Mouse (Mus musculus) ovary, postnatal 10 days (tissue): Measurements from ENCODE around the gene Frmd5.

Experiments
- DNase-seq: peaks from one replicate; pipeline ENCODE4 v3.0.0; 2022; ENCODE audit warnings: low spot score

Frmd5 gene

GRCm38 (mm10) chr2:121682361-121682760, 124.5 kb downstream of the Frmd5 start:
- DNase-seq = no peak

- DNase-seq = no peak
Observed at GRCm38 (mm10) chr2:121679711-121680110, 127.2 kb downstream of the Frmd5 start.

- DNase-seq = no peak
Observed at GRCm38 (mm10) chr2:121677649-121677986, 129.3 kb downstream of the Frmd5 start.

DNA sequence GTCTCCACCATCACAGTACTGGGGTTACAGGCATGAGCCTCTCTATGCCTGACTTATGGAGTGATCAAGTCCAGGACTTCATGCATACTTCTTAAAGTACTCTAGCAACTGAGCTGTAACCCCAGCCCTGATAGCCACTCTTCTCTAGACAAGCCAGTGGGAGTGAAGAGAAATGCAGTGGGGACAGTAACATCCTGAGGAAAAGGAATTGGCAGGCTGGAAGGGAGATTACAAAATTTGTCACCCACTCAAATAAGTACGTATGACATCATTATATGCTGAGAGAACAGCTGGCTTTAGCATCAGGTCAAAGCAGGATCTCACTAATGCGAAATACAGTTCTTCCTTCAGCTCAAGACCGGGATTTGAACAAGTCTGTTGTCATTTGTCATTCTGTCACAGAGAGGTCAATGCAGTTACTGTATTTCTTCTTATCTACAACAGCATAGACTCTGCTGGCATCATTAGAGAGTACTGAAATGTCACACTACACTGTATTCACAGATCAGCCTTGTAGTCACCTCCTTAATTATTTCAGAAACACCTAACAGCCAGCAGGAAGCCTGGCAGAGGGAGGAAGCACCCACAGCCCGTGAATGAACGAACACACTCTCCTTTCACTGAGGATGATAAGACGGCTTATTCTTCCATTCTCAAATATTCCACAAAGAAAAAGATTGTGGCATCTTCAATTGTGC, 129.8 kb downstream of the Frmd5 start:
- no peak for DNase-seq

GRCm38 (mm10) chr2:121675895-121676294, 131.0 kb downstream of the Frmd5 start:
- no peak for DNase-seq

DNA sequence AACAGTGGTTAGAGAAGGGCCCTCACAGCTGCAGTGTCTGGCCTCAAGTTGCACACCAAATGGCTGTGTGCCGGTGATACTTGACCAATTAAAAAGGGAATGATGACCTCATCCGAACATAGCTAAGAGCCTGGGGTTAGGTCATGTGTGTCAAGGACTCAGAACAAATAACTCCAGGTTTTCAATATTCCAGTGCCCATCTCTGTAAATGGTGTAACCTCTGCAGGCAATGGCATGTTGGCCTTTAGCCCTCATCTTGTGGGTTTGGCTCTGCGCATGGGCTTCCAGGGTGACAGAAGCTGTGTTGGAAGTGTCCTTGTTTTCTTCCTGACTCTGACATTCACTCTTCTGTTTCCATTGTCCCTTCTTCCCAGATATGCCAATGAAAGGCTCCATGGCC, 131.8 kb downstream of the Frmd5 start:
- DNase-seq = no peak

DNA sequence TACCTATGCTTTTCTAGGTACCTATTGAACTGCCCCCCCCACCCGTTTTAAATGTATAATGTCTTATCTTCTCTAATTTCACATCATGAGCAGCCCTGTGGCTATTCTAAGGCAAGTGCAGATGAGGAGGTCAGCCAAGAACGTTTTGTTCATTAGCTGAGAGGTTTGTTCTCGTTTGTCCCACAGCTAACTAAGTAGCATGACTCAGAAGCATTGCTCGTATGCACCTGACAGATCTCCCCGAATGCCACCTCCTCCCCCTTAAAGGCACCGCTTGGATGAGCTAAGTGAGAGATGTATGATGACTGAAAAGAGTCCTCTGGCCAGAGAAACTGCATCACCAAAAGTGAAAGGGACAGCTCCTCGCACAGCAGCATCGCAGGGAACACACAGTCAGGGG, 132.7 kb downstream of the Frmd5 start:
- no peak for DNase-seq

GRCm38 (mm10) chr2:121669846-121670245, 137.0 kb downstream of the Frmd5 start:
- no peak for DNase-seq

DNA sequence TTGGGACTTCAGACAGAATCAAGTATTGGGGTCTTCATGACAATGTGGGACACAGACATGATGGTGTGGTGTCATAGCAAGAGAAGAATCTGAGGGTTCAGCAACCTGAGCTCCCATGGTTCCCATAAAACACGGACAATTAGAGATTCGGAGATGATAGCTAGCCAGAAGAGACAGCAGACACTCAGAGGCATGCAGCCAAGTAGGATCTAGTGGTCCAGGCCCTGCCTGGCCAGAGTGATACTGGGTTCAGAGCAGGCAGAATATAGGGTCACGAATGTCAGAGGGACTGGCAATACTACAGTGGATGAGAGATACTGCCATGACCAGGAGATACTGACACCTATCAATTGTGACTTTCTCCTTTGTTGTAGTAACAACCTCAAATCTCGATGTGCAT, 138.6 kb downstream of the Frmd5 start:
- no peak for DNase-seq

GRCm38 (mm10) chr2:121661160-121661502, 145.8 kb downstream of the Frmd5 start:
- DNase-seq = no peak

- no peak for DNase-seq
Observed at GRCm38 (mm10) chr2:121660461-121661159, 146.3 kb downstream of the Frmd5 start.

DNA sequence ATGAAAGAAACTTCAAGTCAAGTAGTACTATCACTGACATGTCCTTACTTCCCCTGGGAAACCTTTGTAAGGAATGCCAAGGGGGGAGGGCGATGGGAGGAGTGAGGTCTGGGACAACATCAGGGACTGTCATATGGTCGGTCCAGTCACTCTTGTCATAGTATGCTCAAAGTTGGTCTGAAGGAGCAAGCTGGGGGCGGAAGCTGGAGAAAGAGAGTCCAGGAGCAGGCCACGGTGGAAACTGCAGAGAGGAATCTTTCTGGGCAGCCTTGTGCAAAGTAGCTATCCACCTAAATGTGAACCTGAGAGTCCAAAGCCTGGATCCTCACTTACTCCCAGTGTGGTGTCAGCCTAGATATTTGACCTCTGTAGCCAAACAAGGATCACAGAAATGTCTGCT, 147.5 kb downstream of the Frmd5 start:
- no peak for DNase-seq

- DNase-seq = no peak
Observed at GRCm38 (mm10) chr2:121658123-121658767, 148.6 kb downstream of the Frmd5 start.

- no peak for DNase-seq
Observed at GRCm38 (mm10) chr2:121655966-121656365, 150.9 kb downstream of the Frmd5 start.

GRCm38 (mm10) chr2:121655106-121655505, 151.8 kb downstream of the Frmd5 start:
- no peak for DNase-seq

- no peak for DNase-seq
Observed at GRCm38 (mm10) chr2:121646528-121646927, 160.4 kb downstream of the Frmd5 start.

DNA sequence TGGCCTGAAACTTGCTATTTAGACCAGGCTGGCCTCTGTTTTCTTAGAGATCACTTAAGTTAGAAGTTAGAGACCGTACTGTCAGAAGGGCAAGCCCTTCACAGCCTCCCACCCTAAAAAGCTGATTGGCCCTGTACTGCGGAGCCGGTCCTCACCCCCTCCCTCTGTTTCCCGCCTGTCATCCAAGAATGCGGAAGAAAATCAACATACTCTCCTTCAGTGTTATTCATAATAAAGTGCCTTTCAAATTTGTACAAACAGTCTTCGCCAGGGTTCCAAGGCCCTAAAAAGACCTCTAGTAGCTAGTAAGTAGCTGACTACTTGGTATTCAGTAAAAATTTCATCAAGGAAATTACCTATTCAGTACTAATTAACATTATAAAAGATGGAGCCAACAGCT, 164.0 kb downstream of the Frmd5 start:
- DNase-seq = no peak

DNA sequence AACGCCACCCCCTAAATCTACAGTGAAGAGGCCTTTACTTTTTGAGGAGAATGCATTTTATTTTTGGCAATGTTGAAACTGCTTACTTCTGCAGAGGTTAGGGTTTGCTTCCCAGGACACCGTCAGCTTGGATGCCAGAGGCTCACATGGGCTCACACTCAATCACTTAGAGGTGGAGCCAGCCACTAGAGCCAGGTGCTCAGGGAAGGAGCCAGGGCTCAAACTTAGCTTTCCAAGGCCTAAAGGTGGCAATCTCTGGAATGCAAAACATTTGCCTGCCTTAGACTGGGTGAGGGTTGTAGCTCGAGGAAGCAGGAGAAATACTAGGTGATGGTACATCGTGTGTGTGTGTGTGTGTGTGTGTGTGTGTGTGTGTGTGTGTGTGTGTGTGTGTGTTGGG, 174.8 kb downstream of the Frmd5 start:
- DNase-seq = no peak

GRCm38 (mm10) chr2:121630286-121630685, 176.6 kb downstream of the Frmd5 start:
- no peak for DNase-seq

DNA sequence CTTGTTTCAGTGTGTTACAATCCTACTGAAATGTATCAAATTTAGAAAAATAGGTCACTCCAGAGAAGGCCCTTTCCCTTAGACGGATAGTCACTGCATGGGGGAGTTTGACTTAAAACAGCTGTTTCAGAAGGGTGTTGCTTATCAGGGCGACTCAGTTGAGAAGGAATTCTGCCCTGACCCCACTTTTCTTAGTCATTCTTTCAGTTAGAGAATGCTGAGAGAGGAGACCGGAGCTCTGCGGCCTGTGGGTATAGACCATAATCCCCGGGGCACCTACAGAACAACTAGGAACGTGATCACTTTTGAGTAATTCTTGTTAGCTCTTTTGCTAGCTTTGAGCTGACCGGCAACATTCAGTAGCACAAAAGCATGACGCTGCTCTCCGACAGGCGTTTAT, 178.6 kb downstream of the Frmd5 start:
- no peak for DNase-seq

GRCm38 (mm10) chr2:121625901-121626300, 181.0 kb downstream of the Frmd5 start:
- no peak for DNase-seq

DNA sequence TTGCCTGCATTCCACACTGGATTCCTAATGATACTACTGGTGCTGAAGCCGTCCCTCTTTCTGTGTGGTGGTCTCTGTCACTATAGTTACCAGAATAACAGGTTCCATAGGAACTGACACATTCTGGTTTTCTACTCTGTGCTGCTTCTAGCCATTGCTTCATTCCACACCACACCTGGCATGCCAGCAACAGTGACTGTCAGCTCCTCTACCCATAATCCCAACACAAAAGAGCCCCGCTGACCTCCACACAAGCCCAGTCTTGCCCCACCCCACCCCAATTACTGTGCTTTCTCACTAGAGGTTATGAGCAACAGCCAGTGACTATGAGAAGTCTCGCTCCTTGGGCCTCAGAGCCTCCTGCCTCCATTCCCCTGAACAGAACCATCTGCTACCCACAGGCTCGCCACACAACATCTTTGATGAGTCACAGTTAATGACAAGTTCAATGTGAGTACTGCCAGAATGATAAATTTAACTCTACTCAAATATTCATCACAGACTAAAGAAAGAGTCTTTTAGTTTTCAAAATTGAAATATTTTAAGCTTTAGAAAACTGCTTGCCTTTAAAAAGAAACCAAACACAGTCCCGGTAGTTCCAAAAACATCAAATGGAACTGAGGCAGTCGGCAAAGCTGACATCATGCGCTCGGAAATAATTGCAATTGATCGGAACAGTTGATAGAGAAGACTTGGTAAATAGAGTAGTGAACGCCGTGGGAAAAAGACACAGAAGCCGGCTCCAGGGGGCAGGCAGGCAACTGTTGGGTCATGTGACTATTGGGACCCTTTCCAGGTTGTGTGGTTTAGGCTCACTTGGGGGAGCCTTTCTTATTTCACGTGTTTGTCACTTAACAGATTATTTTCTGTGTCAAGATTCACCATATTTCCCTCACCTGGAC, 185.4 kb downstream of the Frmd5 start:
- no peak for DNase-seq
